Mouse (Mus musculus) lung, adult 2 months (tissue): ENCODE measurements around the gene Il6st. TPM values are rescaled to one million over a fixed set of nuclear protein-coding genes. Genes with fewer than 3 reads are reported as not detected.

Source experiments
- DNase-seq: peaks from one replicate; pipeline ENCODE4 v3.0.0; 2022
- H3K4me1 ChIP-seq: fragments of 200-500 bp; 2 replicates; pipeline ENCODE4 v1.6.1; 2011; ENCODE audit warnings: low read length; ENCODE audit not compliant: control insufficient read depth, insufficient read depth
- H3K4me3 ChIP-seq: fragments of 200-500 bp; replicated peaks from 2 replicates; pipeline ENCODE3; 2011; ENCODE audit warnings: low read depth, mild to moderate bottlenecking, control low read depth, low read length; ENCODE audit errors: extremely low read depth
- CTCF ChIP-seq: fragments of 200-500 bp; IDR thresholded peaks from 2 replicates; pipeline ENCODE4 v1.5.1; 2011; ENCODE audit warnings: mild to moderate bottlenecking, low read length, control low read depth; ENCODE audit not compliant: insufficient read depth
- POLR2A ChIP-seq: fragments of 200-500 bp; IDR thresholded peaks from 2 replicates; pipeline ENCODE4 v1.6.1; 2011; ENCODE audit warnings: low read depth, mild to moderate bottlenecking, control low read depth, low read length, borderline replicate concordance; ENCODE audit errors: extremely low read depth
- WGBS: fragments of 180-500 bp; shearing (Covaris S2); methylation state at CpG from one replicate; pipeline ENCODE4 v1.1.7; 2018; 5-methylcytosine and 5-hydroxymethylcytosine counted together
- polyA plus RNA-seq: library from polyadenylated mRNA; depleted of rRNA; stranded (reverse); fragments of >200 nt; gene quantifications from 2 replicates; pipeline ENCODE4 v1.2.3, GENCODE M21; 2012; rRNA removed

Il6st gene
- polyA plus RNA-seq, 1 experiment = 60.5 TPM

- DNase-seq = no peak
Observed at GRCm38 (mm10) chr13:112533556-112533955, 69.7 kb downstream of the Il6st start.

GRCm38 (mm10) chr13:112536611-112537010 is 72.7 kb downstream of the Il6st start:
- DNase-seq = no peak
- Histone ChIP-seq H3K4me3 (no peak overlapping the region), H3K4me1 (no peaks in the 10 kb centered on the region)
- 63% methylated on average over 4 of the region's 4 CpGs for WGBS
- no peak for TF ChIP-seq POLR2A
- no peak for TF ChIP-seq CTCF

More at GRCm38 (mm10) chr13:112533556-112533955, 69.7 kb downstream of the Il6st start:
- Histone ChIP-seq H3K4me3 (no peak overlapping the region), H3K4me1 (peaks cover 4% of the 10 kb centered on the region; the same call in 1 of the 2 replicates)
- TF ChIP-seq POLR2A = no peak
- no peak for TF ChIP-seq CTCF
- WGBS = 80% methylated on average over 9 of the region's 9 CpGs

DNA sequence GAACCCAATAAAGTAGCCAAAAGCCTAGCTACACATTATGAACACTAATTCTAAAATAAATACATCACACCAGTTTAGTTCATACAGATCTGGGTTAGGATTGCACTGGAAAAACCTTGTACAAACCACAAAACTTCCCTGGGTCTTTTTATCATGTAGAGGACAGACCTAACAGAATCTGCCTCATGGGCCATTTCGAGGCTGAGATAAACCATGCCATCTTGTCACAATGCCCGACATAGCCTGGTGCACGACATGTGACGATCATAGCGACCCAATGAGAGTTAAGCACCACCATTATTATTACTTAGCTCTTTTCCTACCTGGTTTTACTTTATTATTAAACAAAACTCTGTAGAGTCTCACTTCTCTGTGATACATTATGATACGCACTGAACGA is 73.2 kb downstream of the Il6st start:
- H3K4me3 ChIP-seq = no peak overlapping the region
- 94% methylated on average over 7 of the region's 7 CpGs for WGBS
- no peak for TF ChIP-seq POLR2A
- TF ChIP-seq CTCF = no peak
- DNase-seq = no peak
- no peaks in the 10 kb centered on the region for H3K4me1 ChIP-seq

DNA sequence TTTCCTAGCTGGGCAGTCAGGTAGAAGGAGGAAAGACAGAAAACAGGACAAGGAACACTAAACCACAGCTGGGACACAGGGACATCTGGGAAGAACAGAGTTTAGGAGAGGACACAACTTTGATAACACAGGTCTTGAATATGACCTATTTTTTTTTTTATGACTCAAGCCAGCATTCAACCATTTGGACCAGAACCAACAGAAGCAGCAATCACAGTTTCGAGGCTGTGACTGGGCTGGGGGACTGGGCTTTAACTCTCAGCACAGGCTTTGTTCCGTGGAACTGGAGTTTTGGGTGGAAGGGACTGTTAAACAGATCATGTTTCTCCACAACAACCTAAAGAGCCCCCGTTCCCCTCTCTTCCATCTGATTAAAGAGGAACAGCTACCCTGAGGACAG is 76.7 kb downstream of the Il6st start:
- DNase-seq = no peak
- no peaks in the 10 kb centered on the region for H3K4me1 ChIP-seq
- 56% methylated on average over 3 of the region's 3 CpGs for WGBS
- no peak for TF ChIP-seq POLR2A
- TF ChIP-seq CTCF = no peak
- H3K4me3 ChIP-seq = no peak overlapping the region

DNA sequence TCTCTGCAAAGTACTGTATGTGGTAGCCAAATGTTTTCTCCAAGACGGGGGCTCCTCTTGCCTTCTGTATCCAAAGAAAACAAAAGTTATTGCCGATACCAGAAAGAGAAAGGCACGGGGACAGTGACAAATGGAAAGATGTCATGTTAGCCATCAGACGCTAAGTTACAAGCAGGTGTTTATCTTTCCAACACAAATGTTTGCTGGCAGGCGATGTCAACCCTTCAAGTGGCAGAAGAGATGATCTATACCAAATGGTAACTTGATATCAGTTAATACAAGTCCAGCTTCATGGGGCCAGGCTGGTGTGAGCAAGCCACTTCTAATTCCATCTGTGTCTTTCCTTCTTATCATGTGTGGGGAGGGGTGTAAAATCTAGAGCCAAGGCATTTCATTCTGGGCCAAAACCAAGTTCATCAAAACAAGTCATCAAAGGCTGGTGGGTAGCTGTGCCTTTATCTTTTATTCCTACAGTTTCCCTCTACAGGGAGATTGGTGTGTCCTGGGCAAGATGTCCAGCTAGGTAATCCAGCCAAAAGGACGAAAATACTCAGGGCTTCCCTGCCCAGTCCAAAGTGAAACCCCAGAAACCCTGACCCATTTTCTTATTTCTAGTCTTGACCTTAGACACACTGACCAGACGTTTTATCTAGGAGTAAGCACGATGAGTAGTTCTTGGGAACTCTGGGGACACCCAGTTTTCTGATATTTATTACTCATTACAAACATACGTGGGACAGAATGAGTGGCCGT is 77.5 kb downstream of the Il6st start:
- TF ChIP-seq POLR2A (no peak), CTCF (no peak)
- WGBS = 51% methylated on average over 10 of the region's 10 CpGs
- Histone ChIP-seq H3K4me3 (no peak overlapping the region), H3K4me1 (no peaks in the 10 kb centered on the region)
- DNase-seq = no peak

GRCm38 (mm10) chr13:112551641-112552548 is 88.0 kb downstream of the Il6st start:
- DNase-seq = no peak
- whole genome bisulfite sequencing = 65% methylated on average over 7 of the region's 7 CpGs
- H3K4me1 ChIP-seq = no peaks in the 10 kb centered on the region
- no peak for TF ChIP-seq POLR2A
- TF ChIP-seq CTCF = no peak
- H3K4me3 ChIP-seq = no peak overlapping the region

GRCm38 (mm10) chr13:112553304-112553703 is 89.4 kb downstream of the Il6st start:
- Histone ChIP-seq H3K4me3 (no peak overlapping the region), H3K4me1 (no peaks in the 10 kb centered on the region)
- TF ChIP-seq CTCF (no peak), POLR2A (no peak)
- WGBS = 91% methylated on average over 5 of the region's 5 CpGs
- DNase-seq = no peak

GRCm38 (mm10) chr13:112556501-112556900 is 92.6 kb downstream of the Il6st start:
- no peaks in the 10 kb centered on the region for H3K4me1 ChIP-seq
- TF ChIP-seq POLR2A (no peak), CTCF (no peak)
- DNase-seq = no peak
- H3K4me3 ChIP-seq = no peak overlapping the region
- WGBS = 41% methylated on average over 2 of the region's 2 CpGs

Other genes starting within 250 kb of the Il6st start
- 0.07 and 0.15 TPM in 2 replicates for gene Ankrd55, start 175.6 kb upstream of the Il6st start, polyA plus RNA-seq
- 0.06 and 0.14 TPM in 2 replicates for gene Il31ra, start 130.3 kb downstream of the Il6st start, polyA plus RNA-seq
- gene Ddx4, start 188.4 kb downstream of the Il6st start, polyA plus RNA-seq = not detected in 2 replicates
- gene Slc38a9, start 196.7 kb downstream of the Il6st start, polyA plus RNA-seq = 9.3 and 15.3 TPM in 2 replicates